Mouse (Mus musculus) heart, postnatal 0 days (tissue): Measurements from ENCODE around the gene Rbx1. TPM values are rescaled to one million over a fixed set of nuclear protein-coding genes. Genes with fewer than 3 reads are reported as not detected.

ENCODE experiments used
- ATAC-seq: fragments of 200-750 bp; cut with Nextera tagmentation; 2 replicates; pipeline ENCODE4 v1.8.0; 2017; ENCODE audit warnings: low read depth, moderate number of reproducible peaks, moderate library complexity; ENCODE audit not compliant: insufficient read depth
- DNase-seq: peaks from one replicate; pipeline ENCODE4 v3.0.0-alpha.2; 2016; ENCODE audit warnings: low spot score
- H3K27ac ChIP-seq: fragments of 300-500 bp; sonication (generic); 2 replicates; pipeline ENCODE4 v1.5.1; 2014; ENCODE audit warnings: low read depth, mild to moderate bottlenecking
- H3K27me3 ChIP-seq: fragments of 300-500 bp; sonication (generic); 2 replicates; pipeline ENCODE4 v1.6.1; 2014; ENCODE audit warnings: low read length, mixed read lengths; ENCODE audit not compliant: control insufficient read depth, insufficient read depth
- H3K36me3 ChIP-seq: fragments of 300-500 bp; sonication (generic); replicated peaks from 2 replicates; pipeline ENCODE4 v1.6.1; 2014; ENCODE audit warnings: low read length, mixed read lengths; ENCODE audit not compliant: control insufficient read depth, insufficient read depth
- H3K4me1 ChIP-seq: fragments of 300-500 bp; sonication (generic); 2 replicates; pipeline ENCODE4 v1.6.1; 2014; ENCODE audit warnings: antibody characterized with exemption; ENCODE audit not compliant: control insufficient read depth, insufficient read depth
- H3K4me2 ChIP-seq: fragments of 300-500 bp; sonication (generic); 2 replicates; pipeline ENCODE4 v1.6.1; 2014; ENCODE audit warnings: low read depth, mild to moderate bottlenecking, low read length, moderate library complexity
- H3K4me3 ChIP-seq: fragments of 300-500 bp; sonication (generic); 2 replicates; pipeline ENCODE4 v1.5.1; 2014; ENCODE audit warnings: low read depth, low read length
- H3K9ac ChIP-seq: fragments of 300-500 bp; sonication (generic); replicated peaks from 2 replicates; pipeline ENCODE4 v1.6.1; 2014; ENCODE audit warnings: low read depth, low read length, mixed read lengths
- H3K9me3 ChIP-seq: fragments of 300-500 bp; sonication (generic); replicated peaks from 2 replicates; pipeline ENCODE4 v1.6.1; 2016; ENCODE audit warnings: low read length; ENCODE audit not compliant: control insufficient read depth
- CTCF ChIP-seq: IDR thresholded peaks from 2 replicates; pipeline ENCODE4 v1.5.1; 2016; ENCODE audit warnings: antibody characterized with exemption, control low read depth, low read depth
- EP300 ChIP-seq: IDR thresholded peaks from 2 replicates; pipeline ENCODE4 v1.6.1; 2016; ENCODE audit warnings: antibody characterized with exemption, low read depth
- whole genome bisulfite sequencing: fragments of 180-500 bp; shearing (Covaris S2); extraction: QIAGEN DNeasy Blood & Tissue Kit; methylation state at CpG from one replicate; pipeline ENCODE4 v1.1.7; 2014; 5-methylcytosine and 5-hydroxymethylcytosine counted together
- polyA plus RNA-seq: library from polyadenylated mRNA; unstranded; fragments of >200 nt; fragmentation: Nextera tagmentation; extraction: Ambion mirVana; gene quantifications from 2 replicates; pipeline ENCODE4 v1.2.1, GENCODE M21; 2015
- total RNA-seq: library from RNA; depleted of rRNA; stranded (reverse); fragments of >200 nt; gene quantifications from 2 replicates; pipeline ENCODE4 v1.2.3, GENCODE M21; 2014; ENCODE audit warnings: low replicate concordance

Rbx1 gene
- total and polyA plus RNA-seq, 2 experiments from 2014 or later = 59.6 to 445 TPM

GRCm38 (mm10) chr15:81483691-81484090 lies 17.6 kb downstream of the Rbx1 start:
- H3K4me2 ChIP-seq = no peak overlapping the region
- H3K4me3 ChIP-seq = no peak overlapping the region
- H3K27me3 ChIP-seq = no peaks in the 10 kb centered on the region
- H3K9me3 ChIP-seq = no peaks in the 10 kb centered on the region
- TF ChIP-seq EP300 (no peak), CTCF (no peak)
- no peaks in the 10 kb centered on the region for H3K4me1 ChIP-seq
- 85% methylated on average over 6 of the region's 6 CpGs for WGBS
- ATAC-seq = no peak
- DNase-seq = no peak
- no peak overlapping the region for H3K9ac ChIP-seq
- no peaks in the 10 kb centered on the region for H3K36me3 ChIP-seq
- H3K27ac ChIP-seq = no peak overlapping the region

- TF ChIP-seq EP300 = no peak
- TF ChIP-seq CTCF = no peak
Observed at GRCm38 (mm10) chr15:81485483-81485882, 19.4 kb downstream of the Rbx1 start.

GRCm38 (mm10) chr15:81503466-81503865 lies 37.4 kb downstream of the Rbx1 start:
- no peak for ATAC-seq
- no peak for DNase-seq
- TF ChIP-seq EP300 = no peak
- no peak for TF ChIP-seq CTCF

More at GRCm38 (mm10) chr15:81485483-81485882, 19.4 kb downstream of the Rbx1 start:
- Histone ChIP-seq H3K27ac (no peak overlapping the region), H3K36me3 (no peaks in the 10 kb centered on the region), H3K27me3 (no peaks in the 10 kb centered on the region), H3K4me1 (no peaks in the 10 kb centered on the region), H3K4me2 (no peak overlapping the region), H3K9ac (no peak overlapping the region), H3K4me3 (no peak overlapping the region), H3K9me3 (no peaks in the 10 kb centered on the region)
- DNase-seq (no peak), ATAC-seq (no peak)
- WGBS = 82% methylated on average over 4 of the region's 4 CpGs

GRCm38 (mm10) chr15:81503995-81504394 lies 37.9 kb downstream of the Rbx1 start:
- TF ChIP-seq CTCF (no peak), EP300 (no peak)
- Histone ChIP-seq H3K9ac (no peak overlapping the region), H3K36me3 (no peaks in the 10 kb centered on the region), H3K4me3 (no peak overlapping the region), H3K27ac (no peak overlapping the region), H3K27me3 (no peaks in the 10 kb centered on the region), H3K4me2 (no peak overlapping the region), H3K4me1 (no peaks in the 10 kb centered on the region), H3K9me3 (no peaks in the 10 kb centered on the region)
- 87% methylated on average over 2 of the region's 2 CpGs for WGBS
- DNase-seq (no peak), ATAC-seq (no peak)

More at GRCm38 (mm10) chr15:81503466-81503865, 37.4 kb downstream of the Rbx1 start:
- H3K4me2 ChIP-seq = no peak overlapping the region
- 76% methylated on average over 2 of the region's 2 CpGs for WGBS
- H3K4me1 ChIP-seq = no peaks in the 10 kb centered on the region
- H3K36me3 ChIP-seq = no peaks in the 10 kb centered on the region
- H3K9me3 ChIP-seq = no peaks in the 10 kb centered on the region
- H3K27ac ChIP-seq = no peak overlapping the region
- H3K27me3 ChIP-seq = no peaks in the 10 kb centered on the region
- no peak overlapping the region for H3K9ac ChIP-seq
- H3K4me3 ChIP-seq = no peak overlapping the region

- TF ChIP-seq CTCF (peak; percentile 39), EP300 (no peak)
Observed at GRCm38 (mm10) chr15:81507201-81507600, 41.1 kb downstream of the Rbx1 start.

GRCm38 (mm10) chr15:81510621-81511020 lies 44.5 kb downstream of the Rbx1 start:
- Histone ChIP-seq H3K27me3 (no peaks in the 10 kb centered on the region), H3K4me1 (no peaks in the 10 kb centered on the region), H3K4me3 (no peak overlapping the region), H3K9me3 (no peaks in the 10 kb centered on the region), H3K27ac (no peak overlapping the region), H3K9ac (no peak overlapping the region), H3K4me2 (no peak overlapping the region), H3K36me3 (no peaks in the 10 kb centered on the region)
- DNase-seq (no peak), ATAC-seq (no peak)
- TF ChIP-seq EP300 (no peak), CTCF (no peak)
- 64% methylated on average over 4 of the region's 4 CpGs for WGBS

More at GRCm38 (mm10) chr15:81507201-81507600, 41.1 kb downstream of the Rbx1 start:
- H3K4me2 ChIP-seq = no peak overlapping the region
- no peaks in the 10 kb centered on the region for H3K9me3 ChIP-seq
- no peaks in the 10 kb centered on the region for H3K4me1 ChIP-seq
- ATAC-seq (no peak), DNase-seq (no peak)
- H3K27me3 ChIP-seq = no peaks in the 10 kb centered on the region
- no peak overlapping the region for H3K4me3 ChIP-seq
- no peak overlapping the region for H3K9ac ChIP-seq
- no peaks in the 10 kb centered on the region for H3K36me3 ChIP-seq
- H3K27ac ChIP-seq = no peak overlapping the region
